Mouse (Mus musculus) gastrocnemius, adult 18-20 months (tissue): ENCODE measurements around the gene Mcfd2. TPM values are rescaled to one million over a fixed set of nuclear protein-coding genes. Genes with fewer than 3 reads are reported as not detected.
"Not testable (repeated sequence)": the region's sequence is repeated elsewhere in the genome, so short reads cannot be mapped to it uniquely, and the experiment has no call there.

Experiments
- DNase-seq: peaks from one replicate; pipeline ENCODE4 v3.0.0; 2021; ENCODE audit warnings: low spot score
- long read RNA-seq, 2 experiments: library from polyadenylated mRNA; stranded (forward); transcript quantifications; one replicate each; pipeline ENCODE4 v2.0.0; 2021
- total RNA-seq, 2 experiments: library from RNA; stranded (reverse); gene quantifications; 2 replicates each; pipeline ENCODE4 v1.2.3; 2021

The Mcfd2 gene
- total RNA-seq: 10 to 100 TPM; 20.9 to 27.6 TPM
- long read RNA-seq, experiment 1, transcript Mcfd2-201 (4 exons, 2,038 nt): major isoform, 32 of 49 reads
- long read RNA-seq, experiment 1, partial matches to known transcripts: 2 of 49 reads
- long read RNA-seq, experiment 1, other reads (novel, unspliced or antisense): 12 of 49 reads
- long read RNA-seq, experiment 2, transcript Mcfd2-201 (4 exons, 2,038 nt): major isoform, 25 of 34 reads
- long read RNA-seq, experiment 2, partial matches to known transcripts: 1 of 34 reads
- long read RNA-seq, experiment 2, other reads (novel, unspliced or antisense): 7 of 34 reads

GRCm38 (mm10) chr17:87265792-87266186 is at the start of gene Mcfd2:
Gene Mcfd2, minus strand, starts transcription at chr17:87265935.
- DNase-seq: peak; percentile 92

GRCm38 (mm10) chr17:87315021-87315531 is 49.3 kb upstream of the Mcfd2 start:
- DNase-seq: peak; percentile 96

- peak; percentile 80 for DNase-seq
Observed at GRCm38 (mm10) chr17:87314530-87314946, 48.8 kb upstream of the Mcfd2 start.

GRCm38 (mm10) chr17:87314121-87314520 is 48.4 kb upstream of the Mcfd2 start:
- DNase-seq: no peak

- DNase-seq: peak; percentile 49
Observed at GRCm38 (mm10) chr17:87312924-87313870, 47.5 kb upstream of the Mcfd2 start.

GRCm38 (mm10) chr17:87312351-87312750 is 46.6 kb upstream of the Mcfd2 start:
- DNase-seq: no peak

GRCm38 (mm10) chr17:87310497-87310896 is 44.8 kb upstream of the Mcfd2 start:
- DNase-seq: no peak

- DNase-seq: no peak
Observed at GRCm38 (mm10) chr17:87309073-87309788, 43.5 kb upstream of the Mcfd2 start.

GRCm38 (mm10) chr17:87306746-87307145 is 41.0 kb upstream of the Mcfd2 start:
- DNase-seq: no peak

GRCm38 (mm10) chr17:87305065-87305464 is 39.3 kb upstream of the Mcfd2 start:
- no peak for DNase-seq

GRCm38 (mm10) chr17:87304151-87304894 is 38.6 kb upstream of the Mcfd2 start:
- no peak for DNase-seq

- DNase-seq: no peak
Observed at GRCm38 (mm10) chr17:87302014-87302794, 36.5 kb upstream of the Mcfd2 start.

GRCm38 (mm10) chr17:87301607-87302006 is 35.9 kb upstream of the Mcfd2 start:
- DNase-seq: not testable (repeated sequence)

- DNase-seq: no peak
Observed at GRCm38 (mm10) chr17:87300340-87300739, 34.6 kb upstream of the Mcfd2 start.

- no peak for DNase-seq
Observed at GRCm38 (mm10) chr17:87298944-87299343, 33.2 kb upstream of the Mcfd2 start.

GRCm38 (mm10) chr17:87296701-87297100 is 31.0 kb upstream of the Mcfd2 start:
- DNase-seq: not testable (repeated sequence)

- DNase-seq: no peak
Observed at GRCm38 (mm10) chr17:87295738-87296137, 30.0 kb upstream of the Mcfd2 start.

GRCm38 (mm10) chr17:87293125-87293524 is 27.4 kb upstream of the Mcfd2 start:
- DNase-seq: no peak

GRCm38 (mm10) chr17:87291782-87292181 is 26.0 kb upstream of the Mcfd2 start:
- DNase-seq: no peak

GRCm38 (mm10) chr17:87291037-87291436 is 25.3 kb upstream of the Mcfd2 start:
- DNase-seq: no peak
